Mouse (Mus musculus) ES-Bruce4 (cell line): ENCODE measurements at regions not wholly inside any gene's neighbourhood (a gene's known extent, or its start where the extent isn't known, plus 50 kb on each side); places are given as distances from the start of the nearest gene placed in this dataset.

Experiments used
- H3K27ac ChIP-seq: 2 replicates; pipeline ENCODE4 v1.5.1; 2012; ENCODE audit warnings: low read length, inconsistent platforms; ENCODE audit not compliant: insufficient read depth
- H3K27me3 ChIP-seq: 2 replicates; pipeline ENCODE4 v1.6.1; 2012; ENCODE audit warnings: mild to moderate bottlenecking, low read length, inconsistent platforms; ENCODE audit not compliant: control insufficient read depth, poor library complexity, insufficient read depth, severe bottlenecking
- H3K36me3 ChIP-seq: 2 replicates; pipeline ENCODE4 v1.6.1; 2012; ENCODE audit warnings: inconsistent platforms, mild to moderate bottlenecking, low read length, moderate library complexity; ENCODE audit not compliant: control insufficient read depth, poor library complexity, insufficient read depth, severe bottlenecking
- H3K4me1 ChIP-seq: one replicate; pipeline ENCODE4 v1.8.1; 2011; ENCODE audit warnings: low read length; ENCODE audit not compliant: control insufficient read depth, insufficient read depth
- H3K4me3 ChIP-seq: 2 replicates; pipeline ENCODE4 v1.5.1; 2011; ENCODE audit warnings: low read depth, mild to moderate bottlenecking, low read length
- H3K9ac ChIP-seq: 2 replicates; pipeline ENCODE4 v1.6.1; 2012; ENCODE audit warnings: low read depth, mild to moderate bottlenecking, inconsistent platforms; ENCODE audit not compliant: poor library complexity, severe bottlenecking
- H3K9me3 ChIP-seq: replicated peaks from 2 replicates; pipeline ENCODE4 v1.6.1; 2012; ENCODE audit warnings: mild to moderate bottlenecking, low read length, inconsistent platforms; ENCODE audit not compliant: control insufficient read depth, poor library complexity, insufficient read depth, severe bottlenecking
- CTCF ChIP-seq: IDR thresholded peaks from one replicate; pipeline ENCODE4 v1.8.1; 2011; ENCODE audit warnings: low read depth, low read length
- EP300 ChIP-seq: IDR thresholded peaks from 2 replicates; pipeline ENCODE4 v1.6.1; 2011; ENCODE audit warnings: low read depth, low read length; ENCODE audit not compliant: insufficient read depth
- POLR2A ChIP-seq: IDR thresholded peaks from one replicate; pipeline ENCODE4 v1.8.1; 2011; ENCODE audit warnings: low read length; ENCODE audit not compliant: insufficient read depth

DNA sequence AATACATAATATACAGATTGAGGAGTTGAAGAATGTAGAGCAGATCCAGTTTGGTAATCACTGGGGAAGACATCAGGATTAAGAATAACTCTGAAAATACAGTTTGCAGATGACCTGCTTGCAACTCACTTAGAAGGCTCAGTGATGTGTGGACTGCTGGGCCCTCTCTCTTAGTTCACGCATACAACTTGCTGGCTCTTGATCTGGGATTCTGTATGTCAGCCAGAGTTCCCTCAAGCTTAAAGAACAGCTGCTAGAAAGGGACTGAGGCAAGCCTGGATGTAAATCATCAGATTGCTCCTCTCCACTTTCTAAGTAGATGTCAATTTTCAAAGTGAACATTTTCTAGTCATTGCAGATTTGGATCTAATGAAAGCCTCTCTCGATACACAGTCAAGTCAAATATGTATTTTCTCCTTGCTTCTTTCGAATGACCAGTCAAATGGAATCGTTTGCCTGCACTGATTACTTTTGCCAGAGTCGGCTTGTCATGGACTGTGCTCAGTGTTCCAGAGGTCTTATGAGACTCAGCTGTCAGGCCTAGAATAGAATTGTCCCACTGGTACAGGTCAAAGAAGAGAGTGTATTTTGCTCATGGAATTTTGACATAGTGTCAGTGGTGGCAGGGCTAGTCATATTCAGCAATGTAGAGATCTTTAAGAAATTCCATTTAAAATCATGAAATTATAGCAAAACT lies 334.2 kb upstream of the Cwc22 start:
- Histone ChIP-seq H3K27ac (no peak overlapping the region), H3K9me3 (no peaks in the 10 kb centered on the region), H3K9ac (no peak overlapping the region), H3K36me3 (no peaks in the 10 kb centered on the region), H3K27me3 (no peaks in the 10 kb centered on the region), H3K4me1 (peaks cover 2% of the 10 kb centered on the region), H3K4me3 (no peak overlapping the region)
- TF ChIP-seq CTCF (no peak), POLR2A (no peak), EP300 (no peak)

DNA sequence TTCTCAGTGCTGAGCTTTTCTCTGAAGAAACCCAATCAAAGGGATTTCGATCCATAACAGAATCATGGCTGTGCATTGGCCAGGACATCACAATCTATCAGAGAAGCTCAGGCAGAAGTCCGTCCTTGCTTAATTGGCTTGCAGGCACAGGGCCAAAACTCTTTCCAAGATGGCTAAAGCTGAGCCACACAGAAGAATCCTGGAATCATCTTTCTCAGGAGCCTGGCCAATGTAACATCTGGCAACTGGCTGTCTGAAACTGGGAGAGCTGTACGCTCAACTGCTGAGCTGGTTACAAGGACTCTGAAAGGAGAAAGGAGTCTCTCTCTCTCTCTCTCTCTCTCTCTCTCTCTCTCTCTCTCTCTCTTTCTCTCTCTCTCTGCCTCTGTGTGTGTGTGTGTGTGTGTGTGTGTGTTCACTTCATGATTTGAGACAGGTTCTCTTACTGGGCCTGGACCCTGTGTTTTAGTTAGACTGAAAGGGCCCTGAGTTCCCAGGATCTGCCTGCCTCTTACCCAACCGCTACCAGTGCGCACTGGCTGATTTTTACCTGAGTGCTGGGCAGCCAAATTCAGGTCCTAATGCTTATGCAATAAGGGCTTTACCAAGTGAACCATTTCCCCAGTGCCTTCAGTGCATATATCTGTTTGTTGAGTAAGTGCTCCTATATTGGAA lies 333.3 kb upstream of the Cwc22 start:
- Histone ChIP-seq H3K4me3 (no peak overlapping the region), H3K27ac (no peak overlapping the region), H3K9me3 (no peaks in the 10 kb centered on the region), H3K4me1 (peaks cover 2% of the 10 kb centered on the region), H3K36me3 (no peaks in the 10 kb centered on the region), H3K9ac (no peak overlapping the region), H3K27me3 (no peaks in the 10 kb centered on the region)
- TF ChIP-seq CTCF (no peak), EP300 (no peak), POLR2A (no peak)

GRCm38 (mm10) chr2:78278630-78279029 lies 332.5 kb upstream of the Cwc22 start:
- Histone ChIP-seq H3K4me1 (no peaks in the 10 kb centered on the region), H3K9me3 (no peaks in the 10 kb centered on the region), H3K36me3 (no peaks in the 10 kb centered on the region), H3K9ac (no peak overlapping the region), H3K27ac (no peak overlapping the region), H3K4me3 (no peak overlapping the region), H3K27me3 (0 out of 2 replicates have a peak, but pooled peaks cover 2% of the 10 kb centered on the region)
- TF ChIP-seq EP300 = no peak
- no peak for TF ChIP-seq POLR2A
- TF ChIP-seq CTCF = no peak

DNA sequence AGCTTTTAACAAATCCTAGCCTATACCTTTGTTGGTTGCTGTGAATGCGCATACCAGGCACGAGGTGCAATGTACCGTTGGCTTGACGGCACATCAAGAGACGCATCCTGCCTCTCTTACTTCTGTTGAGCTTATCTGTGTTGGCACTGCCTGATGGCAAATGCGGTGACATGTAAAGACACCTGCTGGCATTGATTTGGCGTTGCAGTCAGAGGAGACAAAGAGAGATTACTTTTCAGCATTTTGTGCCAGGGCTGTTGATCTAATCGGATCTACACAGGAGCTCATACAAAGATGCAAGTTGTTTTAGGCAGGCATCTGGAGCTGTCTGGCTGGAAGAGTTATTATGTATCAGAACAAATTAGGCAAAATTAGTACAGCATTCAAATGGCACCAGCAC lies 331.5 kb upstream of the Cwc22 start:
- H3K36me3 ChIP-seq = no peaks in the 10 kb centered on the region
- TF ChIP-seq CTCF (no peak), POLR2A (no peak), EP300 (no peak)
- H3K27me3 ChIP-seq = 0 out of 2 replicates have a peak, but pooled peaks cover 2% of the 10 kb centered on the region
- no peak overlapping the region for H3K4me3 ChIP-seq
- H3K9me3 ChIP-seq = no peaks in the 10 kb centered on the region
- no peak overlapping the region for H3K9ac ChIP-seq
- H3K4me1 ChIP-seq = no peaks in the 10 kb centered on the region
- H3K27ac ChIP-seq = no peak overlapping the region

DNA sequence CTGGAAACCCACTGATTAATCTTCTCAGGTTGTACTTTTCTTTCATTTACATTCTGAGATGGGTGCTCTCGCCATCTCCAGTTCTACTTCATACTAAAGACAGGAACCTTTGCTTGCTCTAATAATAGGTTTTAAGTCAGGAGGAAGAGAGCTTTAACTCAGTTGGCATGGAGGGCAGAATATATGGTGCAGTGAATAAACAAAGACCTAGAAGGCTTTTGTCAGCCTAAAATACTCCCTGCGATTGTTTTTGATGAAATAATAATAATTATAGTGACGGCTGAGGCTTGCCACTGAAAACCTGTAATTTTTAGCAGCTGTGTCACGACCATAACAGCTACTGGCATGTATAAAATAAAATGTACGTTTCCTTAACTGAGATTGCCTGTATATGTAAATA lies 327.9 kb upstream of the Cwc22 start:
- no peaks in the 10 kb centered on the region for H3K4me1 ChIP-seq
- no peaks in the 10 kb centered on the region for H3K36me3 ChIP-seq
- no peaks in the 10 kb centered on the region for H3K9me3 ChIP-seq
- no peak overlapping the region for H3K9ac ChIP-seq
- TF ChIP-seq CTCF (no peak), EP300 (no peak), POLR2A (no peak)
- 0 out of 2 replicates have a peak, but pooled peaks cover 2% of the 10 kb centered on the region for H3K27me3 ChIP-seq
- H3K4me3 ChIP-seq = no peak overlapping the region
- H3K27ac ChIP-seq = no peak overlapping the region

DNA sequence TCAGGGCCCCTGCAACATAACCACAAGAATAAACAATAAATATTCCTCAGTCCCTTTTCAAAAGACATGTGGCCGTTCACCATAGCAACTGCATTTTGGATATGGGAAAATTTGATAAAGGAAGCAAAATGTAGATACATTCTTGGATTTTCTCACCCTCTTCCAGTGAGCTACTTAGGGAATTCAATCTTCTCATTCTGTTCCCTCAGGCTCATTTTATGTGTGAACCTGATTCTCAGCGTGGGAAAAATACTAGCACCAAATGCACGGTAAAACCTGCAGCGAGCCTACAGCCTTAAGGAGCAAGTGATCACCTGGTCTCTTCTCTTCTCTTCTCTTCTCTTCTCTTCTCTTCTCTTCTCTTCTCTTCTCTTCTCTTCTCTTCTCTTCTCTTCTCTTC lies 322.5 kb upstream of the Cwc22 start:
- no peak for TF ChIP-seq EP300
- no peak for TF ChIP-seq CTCF
- no peak for TF ChIP-seq POLR2A
- Histone ChIP-seq H3K9me3 (peaks cover 2% of the 10 kb centered on the region), H3K9ac (no peak overlapping the region), H3K4me1 (no peaks in the 10 kb centered on the region), H3K4me3 (no peak overlapping the region), H3K36me3 (no peaks in the 10 kb centered on the region), H3K27ac (no peak overlapping the region), H3K27me3 (no peaks in the 10 kb centered on the region; the same call in 1 of the 2 replicates)
